Mouse (Mus musculus): Measurements from ENCODE around the gene Pax3. TPM values are rescaled to one million over a fixed set of nuclear protein-coding genes. Genes with fewer than 3 reads are reported as not detected.

Pax3 gene
- total RNA-seq, 4 experiments from 2014 or later: not detected

- no peak for DNase-seq (ENCODE audit: low spot score in 2 of 2)
Measured at GRCm38 (mm10) chr1:78172334-78172733, 24.6 kb downstream of the Pax3 start.

- DNase-seq (ENCODE audit: low spot score in 2 of 2): no peak
Measured at GRCm38 (mm10) chr1:78171671-78172070, 25.3 kb downstream of the Pax3 start.

DNA sequence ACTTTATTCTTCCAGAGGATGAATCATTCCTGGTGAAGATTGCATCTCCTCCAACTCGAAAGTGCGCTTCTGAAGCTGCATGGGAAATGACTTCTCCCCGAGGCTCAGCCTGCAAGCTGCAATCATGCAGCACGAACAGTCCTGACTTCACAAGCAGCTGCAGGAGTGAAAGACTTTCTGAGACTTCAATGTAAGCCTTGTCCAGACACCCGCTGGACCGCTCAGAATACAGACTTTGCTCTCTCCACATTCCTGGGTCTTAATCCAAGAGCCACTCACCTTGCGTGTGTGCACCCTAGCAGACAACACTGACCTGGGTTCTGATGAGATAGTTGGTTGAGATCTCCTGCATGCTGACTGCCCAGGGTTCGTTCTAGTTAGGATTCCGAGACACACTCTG is 26.2 kb downstream of the Pax3 start:
- DNase-seq (ENCODE audit: low spot score in 2 of 2): no peak

GRCm38 (mm10) chr1:78168796-78169195 is 28.1 kb downstream of the Pax3 start:
- no peak for DNase-seq (ENCODE audit: low spot score in 2 of 2)

DNA sequence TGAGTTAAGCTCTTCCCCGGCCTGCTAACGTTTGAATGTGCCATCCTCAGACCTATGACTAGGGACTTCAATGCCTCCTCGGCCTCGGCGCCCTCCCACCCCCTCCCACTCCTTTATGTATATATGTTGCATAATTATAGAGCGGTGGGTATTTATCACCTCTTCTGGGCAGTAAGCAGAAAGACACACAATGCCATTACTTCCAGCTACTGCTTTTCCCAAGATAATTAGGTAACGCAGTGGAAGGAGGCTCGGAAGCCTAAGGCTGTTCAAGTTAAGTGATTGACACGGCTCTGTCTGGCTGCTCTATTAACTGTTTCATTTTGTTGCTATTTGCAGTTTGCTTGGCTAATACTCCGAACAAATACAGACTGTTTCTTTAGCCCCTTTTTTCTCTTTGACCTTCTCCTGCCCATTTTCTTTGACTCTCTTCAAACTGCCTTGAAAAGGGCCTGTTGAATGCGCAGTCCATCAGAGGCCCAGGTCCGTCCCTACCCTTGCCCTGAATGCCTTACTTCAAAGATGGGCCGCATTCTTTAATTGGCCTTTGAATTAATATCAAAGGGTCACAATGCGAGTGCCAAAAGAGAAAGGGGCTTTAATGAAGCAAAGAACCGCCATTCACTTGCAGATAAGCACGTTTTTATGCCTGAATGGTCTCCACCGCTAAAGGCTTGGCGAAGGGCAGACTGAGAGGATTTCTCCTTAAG is 29.2 kb downstream of the Pax3 start:
- no peak for DNase-seq (ENCODE audit: low spot score in 2 of 2)

DNA sequence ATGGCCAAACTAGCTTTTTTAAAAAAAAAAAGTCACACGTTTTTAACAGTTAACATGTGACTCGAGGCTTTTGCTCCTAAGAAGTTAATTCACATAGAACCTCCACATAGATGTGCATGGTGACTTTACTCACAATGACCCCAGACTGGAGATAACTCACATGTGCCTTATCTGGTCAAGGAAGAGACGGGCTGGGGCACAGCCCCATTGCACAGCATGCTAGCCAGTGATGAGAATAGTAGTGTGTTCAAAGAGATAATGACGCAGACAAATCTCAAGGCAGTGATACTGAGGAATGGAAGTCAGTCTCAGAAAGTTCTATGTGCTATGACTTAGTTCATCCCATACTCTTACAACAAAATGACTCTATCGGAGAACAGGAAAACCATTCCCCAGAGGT is 35.2 kb downstream of the Pax3 start:
- no peak for DNase-seq (ENCODE audit: low spot score in 2 of 2)

- no peak for DNase-seq (ENCODE audit: low spot score in 2 of 2)
Measured at GRCm38 (mm10) chr1:78157930-78158329, 39.0 kb downstream of the Pax3 start.

DNA sequence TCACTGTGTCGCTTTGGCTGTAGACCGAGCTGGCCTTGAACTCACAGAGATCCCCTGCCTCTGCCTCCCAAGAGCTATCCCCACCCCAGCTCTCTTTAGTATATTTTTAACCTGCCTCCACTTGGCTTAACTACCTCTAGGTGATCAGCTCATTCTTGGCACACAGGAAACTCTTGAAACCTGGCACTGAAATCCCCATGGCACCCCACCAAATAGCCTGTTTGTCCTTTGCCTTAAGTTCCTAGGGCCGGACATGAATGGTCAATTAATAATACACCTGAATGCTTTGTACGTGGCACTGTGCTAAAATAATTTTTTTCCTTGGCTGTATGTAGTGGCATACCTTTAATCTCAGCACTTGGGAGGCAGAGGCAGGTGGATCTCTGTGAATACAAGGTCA is 41.1 kb downstream of the Pax3 start:
- no peak for DNase-seq (ENCODE audit: low spot score in 2 of 2)

- DNase-seq (ENCODE audit: low spot score in 2 of 2): no peak
Measured at GRCm38 (mm10) chr1:78148011-78148623, 48.8 kb downstream of the Pax3 start.

DNA sequence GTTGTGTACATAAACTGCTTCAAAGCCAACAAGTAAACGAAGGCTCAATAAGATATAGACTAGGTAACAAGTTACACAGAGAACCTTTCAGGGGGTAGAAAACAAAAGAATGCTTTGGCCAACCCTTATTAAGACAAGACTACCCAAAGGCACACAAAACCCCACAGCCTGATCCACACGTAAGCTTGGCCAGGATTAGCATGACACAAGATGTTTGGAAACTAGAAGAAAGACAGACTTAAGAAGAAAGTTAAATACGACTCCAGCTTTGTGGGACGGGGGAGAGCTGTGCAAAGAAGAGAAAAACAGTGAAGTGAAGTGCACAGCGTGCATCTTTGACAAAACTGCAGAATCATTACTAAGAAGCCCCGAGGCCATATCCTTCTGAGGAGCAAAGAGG is 53.5 kb downstream of the Pax3 start:
- no peak for DNase-seq (ENCODE audit: low spot score in 2 of 2)

GRCm38 (mm10) chr1:78142912-78143311 is 54.0 kb downstream of the Pax3 start:
- no peak for DNase-seq (ENCODE audit: low spot score in 2 of 2)

GRCm38 (mm10) chr1:78141741-78142501 is 55.0 kb downstream of the Pax3 start:
- DNase-seq (ENCODE audit: low spot score in 2 of 2): no peak

DNA sequence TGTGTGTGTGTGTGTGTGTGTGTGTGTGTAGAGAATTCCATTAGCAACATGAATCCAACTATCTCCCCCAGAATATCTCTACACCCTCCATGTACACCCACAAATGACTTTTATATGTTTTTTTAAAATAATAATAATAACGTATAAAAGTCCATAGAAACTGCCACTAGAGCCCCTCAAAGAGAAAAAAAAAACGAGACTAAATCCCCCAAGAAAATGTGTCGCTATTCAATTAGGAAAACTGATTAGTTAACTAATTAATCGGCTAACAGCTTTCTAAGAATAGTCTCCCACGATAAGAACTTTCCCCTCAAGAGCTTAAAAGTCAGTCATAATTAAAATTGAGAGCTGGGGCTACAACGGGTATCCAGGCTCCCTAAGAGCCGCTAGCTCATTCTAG is 55.6 kb downstream of the Pax3 start:
- no peak for DNase-seq (ENCODE audit: low spot score in 2 of 2)

- DNase-seq (ENCODE audit: low spot score in 2 of 2): no peak
Measured at GRCm38 (mm10) chr1:78140505-78141303, 56.2 kb downstream of the Pax3 start.

- no peak for DNase-seq (ENCODE audit: low spot score in 2 of 2)
Measured at GRCm38 (mm10) chr1:78139287-78139686, 57.6 kb downstream of the Pax3 start.

DNA sequence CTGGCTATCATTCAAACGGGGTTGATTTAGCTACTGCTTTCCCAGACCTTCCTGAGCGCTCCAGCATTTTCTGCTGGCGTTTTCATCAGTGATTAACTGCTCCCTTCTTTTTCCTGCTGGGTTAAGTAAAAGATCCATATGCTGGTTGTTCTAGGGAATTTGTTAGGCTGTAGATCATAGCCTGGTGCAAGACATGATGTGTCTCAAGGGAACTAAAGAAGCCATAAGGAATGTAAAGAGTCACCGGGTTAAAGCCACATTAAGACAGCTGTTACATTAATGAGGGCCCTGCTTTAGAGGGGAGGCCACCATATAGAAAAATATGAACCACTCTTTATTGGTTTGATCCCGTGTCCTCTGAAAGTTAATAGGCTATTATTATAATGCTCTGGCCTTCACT is 67.7 kb downstream of the Pax3 start:
- no peak for DNase-seq (ENCODE audit: low spot score in 2 of 2)

DNA sequence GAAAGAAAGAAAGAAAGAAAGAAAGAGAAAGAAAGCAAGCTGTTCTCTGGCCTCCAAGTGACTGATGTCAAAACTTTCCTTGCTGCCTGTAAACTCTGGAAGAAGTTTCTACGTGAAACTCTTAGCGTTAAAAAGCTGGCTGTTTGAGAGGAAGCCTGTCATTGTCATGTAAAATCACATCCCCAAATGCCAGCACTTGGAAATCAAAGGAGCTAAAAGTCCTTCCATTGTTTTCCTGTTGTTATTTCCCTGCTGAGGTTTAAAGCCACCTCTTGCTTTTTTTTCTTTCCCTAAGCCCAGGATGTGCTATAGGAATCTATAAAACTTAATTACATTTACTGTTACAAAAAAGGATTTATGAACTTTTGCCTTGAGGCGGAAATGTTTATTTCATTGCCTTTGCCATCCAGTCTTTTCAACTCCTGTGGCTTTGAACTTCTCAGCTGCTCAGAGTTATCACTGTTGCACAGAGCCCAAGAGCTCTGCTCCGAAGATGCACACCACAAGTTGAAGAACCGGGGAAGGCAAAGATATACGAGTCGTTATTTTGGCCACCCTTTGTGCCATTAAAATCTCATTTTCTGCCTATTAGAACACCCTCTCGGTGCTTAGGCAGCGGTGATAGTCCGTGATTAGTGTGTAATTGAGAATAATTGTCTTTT is 76.9 kb downstream of the Pax3 start:
- no peak for DNase-seq (ENCODE audit: low spot score in 2 of 2)

DNA sequence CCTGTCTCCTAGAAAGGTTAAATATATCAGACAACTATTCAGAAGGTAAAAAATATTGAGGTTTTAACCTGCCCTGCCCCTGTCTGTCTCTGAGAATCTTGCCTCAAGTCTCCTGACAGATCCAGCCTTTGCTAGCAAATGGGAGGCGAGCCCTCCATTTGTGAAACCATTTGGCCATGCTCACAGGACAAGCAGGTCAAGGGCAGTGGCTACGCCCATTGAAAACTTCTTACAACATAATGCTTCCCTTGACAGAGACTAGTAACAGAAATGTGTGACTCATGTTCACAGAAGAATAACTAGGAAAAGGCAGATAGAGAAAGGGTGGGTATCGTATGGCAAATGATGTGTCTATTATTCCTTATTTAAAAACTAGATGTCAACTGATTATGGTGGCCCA is 80.9 kb downstream of the Pax3 start:
- DNase-seq (ENCODE audit: low spot score in 2 of 2): no peak

DNA sequence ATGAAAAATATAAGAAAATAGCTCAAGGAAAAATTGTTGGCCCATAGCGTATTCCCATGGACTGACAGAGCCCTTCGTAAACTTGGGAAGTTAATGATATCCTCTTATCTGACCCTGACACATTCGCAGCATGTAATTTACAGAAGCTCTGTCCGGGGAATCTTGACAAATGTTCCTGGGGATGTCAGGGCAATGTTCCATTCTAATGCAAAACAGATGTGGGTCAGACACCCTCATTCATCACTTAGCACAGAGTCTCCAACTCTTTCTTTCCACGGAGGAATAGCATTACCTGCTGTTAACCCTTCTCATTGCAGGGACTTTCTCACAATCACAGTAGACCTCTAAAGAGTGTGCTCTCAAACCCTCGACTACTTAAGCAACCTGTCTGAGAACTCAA is 86.6 kb downstream of the Pax3 start:
- DNase-seq (ENCODE audit: low spot score in 2 of 2): no peak

DNA sequence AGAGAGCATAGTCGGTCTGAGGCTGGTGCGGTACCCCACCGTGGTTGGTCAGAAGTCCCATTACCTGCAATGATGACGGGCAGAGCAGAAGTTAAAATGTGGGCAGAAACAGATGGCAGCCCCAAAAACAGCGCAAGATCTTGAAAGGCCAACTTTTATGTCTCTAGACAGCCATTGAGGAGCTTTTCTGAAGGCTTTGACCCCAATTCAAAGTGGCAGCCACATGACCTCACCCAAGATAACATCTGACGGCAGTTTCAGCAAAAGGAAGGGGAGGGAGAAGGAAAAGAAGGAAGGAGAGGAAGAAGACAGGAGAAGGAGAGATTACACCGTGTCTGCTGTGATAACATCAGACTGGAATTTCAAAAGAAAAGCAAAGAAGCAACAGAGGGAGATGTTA is 93.4 kb downstream of the Pax3 start:
- no peak for DNase-seq (ENCODE audit: low spot score in 2 of 2)

- DNase-seq (ENCODE audit: low spot score in 2 of 2): no peak
Measured at GRCm38 (mm10) chr1:78093619-78094018, 103.3 kb downstream of the Pax3 start.

All from gastrocnemius, adult 8-10 months (tissue).